Mouse (Mus musculus) granulocyte monocyte progenitor cell, adult 5-6 weeks (primary cell): ENCODE measurements around the gene Parp2. TPM values are rescaled to one million over a fixed set of nuclear protein-coding genes. Genes with fewer than 3 reads are reported as not detected.
"Not testable (repeated sequence)": the region's sequence is repeated elsewhere in the genome, so short reads cannot be mapped to it uniquely, and the experiment has no call there.

Source experiments
- ATAC-seq: replicated peaks from 2 replicates; pipeline ENCODE4 v1.8.0; 2016; ENCODE audit warnings: mild to moderate bottlenecking, moderate TSS enrichment, inconsistent platforms; ENCODE audit not compliant: poor library complexity, severe bottlenecking
- total RNA-seq, 2 experiments: library from RNA; stranded (forward) in 1 of 2; stranded (reverse) in 1 of 2; fragments of 200-712, 200-1000 nt in 1 of 2; fragments of >200 nt in 1 of 2; fragmentation: Nextera tagmentation in 1 of 2; gene quantifications; 2 replicates each; pipeline ENCODE4 v1.2.3; 2014 to 2017

Parp2 gene
- total RNA-seq (2014; fragmentation: Nextera tagmentation) (61.2 and 110 TPM in 2 replicates), total RNA-seq (2017) (85.2 and 92.3 TPM in 2 replicates)

- peak; percentile 95 for ATAC-seq
These were observed at the start of gene Parp2, which contains the start of gene Ccnb1ip1 for GRCm38 (mm10) chr14:50807487-50808072. TSS of gene Parp2 (plus strand) at chr14:50807841. TSS of gene Ccnb1ip1 (minus strand) at chr14:50807732.

- no peak for ATAC-seq
These were observed 49.1 kb upstream of the Parp2 start for GRCm38 (mm10) chr14:50758416-50759085.

- ATAC-seq, result no peak
These were observed 41.9 kb upstream of the Parp2 start for GRCm38 (mm10) chr14:50765736-50766135.

- no peak for ATAC-seq
These were observed 36.3 kb upstream of the Parp2 start for GRCm38 (mm10) chr14:50771342-50771741.

GRCm38 (mm10) chr14:50782166-50782565 is 25.5 kb upstream of the Parp2 start:
- ATAC-seq, result no peak

GRCm38 (mm10) chr14:50784391-50785250 is 23.0 kb upstream of the Parp2 start:
- peak; percentile 28 for ATAC-seq

GRCm38 (mm10) chr14:50785251-50785637 is 22.4 kb upstream of the Parp2 start, which contains the start of gene Ttc5:
TSS of gene Ttc5 (minus strand) at chr14:50785519.
- peak; percentile 99 for ATAC-seq

- ATAC-seq, result no peak
These were observed 19.5 kb upstream of the Parp2 start for GRCm38 (mm10) chr14:50788157-50788556.

- ATAC-seq, result no peak
These were observed 12.2 kb upstream of the Parp2 start for GRCm38 (mm10) chr14:50795261-50795935.

- no peak for ATAC-seq
These were observed 11.7 kb upstream of the Parp2 start for GRCm38 (mm10) chr14:50795965-50796364.

- ATAC-seq, result no peak
These were observed 11.2 kb upstream of the Parp2 start for GRCm38 (mm10) chr14:50796464-50796863.

- peak; percentile 72 for ATAC-seq
These were observed 9.1 kb upstream of the Parp2 start for GRCm38 (mm10) chr14:50798512-50798911.

GRCm38 (mm10) chr14:50799502-50800259 is 8.0 kb upstream of the Parp2 start:
- ATAC-seq, result peak; percentile 81

GRCm38 (mm10) chr14:50802441-50802840 is 5.2 kb upstream of the Parp2 start:
- no peak for ATAC-seq

GRCm38 (mm10) chr14:50802843-50803562 is 4.6 kb upstream of the Parp2 start:
- ATAC-seq, result no peak

GRCm38 (mm10) chr14:50804683-50805082 is 3.0 kb upstream of the Parp2 start:
- ATAC-seq, result no peak

GRCm38 (mm10) chr14:50806469-50806868 is 1.2 kb upstream of the Parp2 start:
- ATAC-seq, result not testable (repeated sequence)

- ATAC-seq, result no peak
These were observed 5.4 kb downstream of the Parp2 start for GRCm38 (mm10) chr14:50813060-50813459.

GRCm38 (mm10) chr14:50823240-50823639 is 15.6 kb downstream of the Parp2 start:
- ATAC-seq, result no peak
